In genomic region chr6:82774321-82774764, GRCm38 (mm10) we compare ENCODE assay signal across 8 mouse cellular contexts. TPM values are rescaled to one million over a fixed set of nuclear protein-coding genes. Genes with fewer than 3 reads are reported as not detected.
DNase-seq lines count a peak whose midpoint lies in the region; ATAC-seq lines count a peak whose summit lies in the region.

Gene Hk2 (minus strand): TSS chr6:82774454.

- ATAC-seq in hindbrain, embryonic 13.5 days (ENCODE audit: low FRiP score), result peak; percentile 96

- H3K4me3 ChIP-seq in hindbrain, embryonic 13.5 days, result peak within 1 kb of the TSS; percentile 50

- peak within 1 kb of the TSS; percentile 92 for H3K4me2 ChIP-seq in hindbrain, embryonic 13.5 days

- WGBS in hindbrain, embryonic 13.5 days, result under 1% methylated on average over 39 of the region's 39 CpGs

- H3K9me3 ChIP-seq in hindbrain, embryonic 13.5 days, result no peaks in the 10 kb centered on the region

- H3K27ac ChIP-seq in hindbrain, embryonic 13.5 days, result no peak within 1 kb of the TSS

- peaks cover 33% of the 10 kb centered on the region for H3K4me1 ChIP-seq in hindbrain, embryonic 13.5 days (replicated peaks)

- H3K27me3 ChIP-seq in hindbrain, embryonic 13.5 days, result peaks cover 37% of the 10 kb centered on the region

- H3K9ac ChIP-seq in hindbrain, embryonic 13.5 days, result peak within 1 kb of the TSS; percentile 69

- H3K36me3 ChIP-seq in hindbrain, embryonic 13.5 days, result no peaks in the 10 kb centered on the region

- peak; percentile 98 for DNase-seq in R1 (ENCODE audit: low read depth, low spot score)
- DNase-seq in cerebellum, postnatal 25 days, result peak; percentile 67 to 81
- peak; percentile 47 to 59 for DNase-seq in frontal cortex, postnatal 25 days (ENCODE audit: low spot score in 2 of 2)
- peak; percentile 49 to 60 for DNase-seq in layer of hippocampus, postnatal 25 days (ENCODE audit: extremely low spot score in 1 of 2, low spot score in 1 of 2)
- peak; percentile 86 for DNase-seq in lung, postnatal 14 days
- DNase-seq in ovary, postnatal 36 days (ENCODE audit: low spot score), result peak; percentile 88
- DNase-seq in thymus, postnatal 14 days, result peak; percentile 83

RNA-seq across cellular contexts. Expression of gene Hk2, which starts in this region (rescaled TPM):
- polyA plus RNA-seq in hindbrain, embryonic 13.5 days (2015; fragmentation: Nextera tagmentation; extraction: Ambion mirVana), result 3.7 TPM in 2 replicates
- total RNA-seq in layer of hippocampus, postnatal 25 days (2021), result 1 to 10 TPM; 7.1 to 8.8 TPM
